Mouse (Mus musculus) bone marrow, adult 2 months (tissue): ENCODE measurements around the gene Ssbp3. TPM values are rescaled to one million over a fixed set of nuclear protein-coding genes. Genes with fewer than 3 reads are reported as not detected.

Source experiments
- H3K27ac ChIP-seq: fragments of 200-500 bp; 2 replicates; pipeline ENCODE4 v1.5.1; 2012; ENCODE audit warnings: low read depth, mild to moderate bottlenecking, control low read depth, inconsistent platforms, low read length; ENCODE audit not compliant: control insufficient read depth, poor library complexity, insufficient read depth
- H3K4me1 ChIP-seq: fragments of 200-500 bp; 2 replicates; pipeline ENCODE4 v1.6.1; 2011; ENCODE audit warnings: low read length; ENCODE audit not compliant: control insufficient read depth, insufficient read depth
- H3K4me3 ChIP-seq: fragments of 200-500 bp; replicated peaks from 2 replicates; pipeline ENCODE3; 2011; ENCODE audit warnings: mild to moderate bottlenecking, low read depth, low read length, control low read depth; ENCODE audit not compliant: control insufficient read depth
- CTCF ChIP-seq: fragments of 200-500 bp; IDR thresholded peaks from 2 replicates; pipeline ENCODE4 v1.5.1; 2011; ENCODE audit warnings: low read length, control low read depth; ENCODE audit not compliant: control insufficient read depth, insufficient read depth
- POLR2A ChIP-seq: fragments of 200-500 bp; IDR thresholded peaks from 2 replicates; pipeline ENCODE4 v1.6.1; 2011; ENCODE audit warnings: low read depth, mild to moderate bottlenecking, control low read depth, low read length, borderline replicate concordance; ENCODE audit not compliant: control insufficient read depth
- WGBS: fragments of 180-500 bp; shearing (Covaris S2); methylation state at CpG from one replicate; pipeline ENCODE4 v1.1.7; 2018; 5-methylcytosine and 5-hydroxymethylcytosine counted together
- polyA plus RNA-seq: library from polyadenylated mRNA; stranded (reverse); fragments of >200 nt; gene quantifications from 2 replicates; pipeline ENCODE4 v1.2.4, GENCODE M21; 2011; ENCODE audit warnings: low replicate concordance; ENCODE audit not compliant: missing spikeins, insufficient read depth, insufficient read length

The Ssbp3 gene
- polyA plus RNA-seq, 1 experiment: 84.3 TPM

DNA sequence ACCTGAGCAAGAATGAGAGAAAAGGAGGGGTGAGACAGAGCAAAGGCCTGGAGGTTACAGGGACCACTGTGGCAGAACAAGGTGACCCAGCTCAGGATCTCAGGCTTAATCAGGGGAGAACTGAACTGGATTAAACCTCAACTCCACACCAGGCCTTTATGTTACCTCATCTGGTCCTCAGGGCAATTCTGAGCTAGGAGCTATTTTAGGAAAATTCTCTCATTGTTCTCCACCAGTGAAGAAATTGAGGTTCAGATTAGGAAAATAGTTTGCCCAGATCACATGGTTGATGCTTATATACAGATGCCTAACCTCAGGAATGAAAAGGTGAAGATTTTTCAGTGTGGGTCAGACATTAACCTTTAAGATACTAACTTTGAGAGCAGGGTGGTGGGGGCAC lies 169.2 kb downstream of the Ssbp3 start:
- H3K27ac ChIP-seq: no peak overlapping the region
- no peak for TF ChIP-seq POLR2A
- TF ChIP-seq CTCF: no peak
- peaks cover 2% of the 10 kb centered on the region; the same call in 1 of the 2 replicates for H3K4me1 ChIP-seq
- no peak overlapping the region for H3K4me3 ChIP-seq

DNA sequence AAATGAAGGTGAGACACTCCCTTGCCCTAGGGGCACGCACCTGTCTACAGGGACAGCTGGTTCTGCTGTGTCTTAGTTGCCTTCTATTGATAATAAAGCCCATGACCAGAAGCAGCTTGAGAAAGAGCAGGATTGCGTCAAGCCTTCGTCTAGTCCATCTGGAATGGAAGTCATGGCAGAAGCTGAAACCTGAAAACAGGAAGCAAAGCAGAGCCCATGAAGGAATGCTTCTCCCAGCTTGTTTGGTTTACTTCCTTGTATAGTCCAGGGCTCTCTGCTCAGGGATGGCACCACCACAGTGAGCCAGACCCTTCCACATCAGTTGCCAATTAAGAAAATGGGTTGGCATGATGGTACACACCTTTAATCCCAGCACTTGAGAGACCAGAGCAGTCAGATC lies 171.7 kb downstream of the Ssbp3 start:
- peaks cover 2% of the 10 kb centered on the region; the same call in 1 of the 2 replicates for H3K4me1 ChIP-seq
- H3K27ac ChIP-seq: no peak overlapping the region
- TF ChIP-seq CTCF (no peak), POLR2A (no peak)
- no peak overlapping the region for H3K4me3 ChIP-seq
- 46% methylated on average over 3 of the region's 3 CpGs for WGBS

DNA sequence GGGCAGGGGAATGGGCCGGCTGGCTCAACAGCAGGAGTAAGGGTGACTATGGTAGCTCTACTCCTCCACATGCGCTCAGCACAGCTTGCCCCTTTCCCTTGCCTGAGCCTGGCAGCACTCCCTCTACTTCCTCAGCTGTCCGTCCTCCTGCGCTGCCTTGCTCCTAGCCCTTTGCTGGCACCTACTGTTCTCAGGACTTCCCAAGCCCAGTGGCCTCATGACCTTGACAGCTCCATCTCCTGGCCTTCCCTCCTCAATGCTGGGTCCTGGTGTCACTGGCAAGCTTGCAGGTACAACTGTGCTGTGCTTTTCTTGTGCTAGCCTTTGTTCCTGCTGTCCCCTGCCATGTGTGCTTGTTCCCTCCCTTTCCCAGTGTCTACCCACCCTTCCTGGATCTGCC lies 172.6 kb downstream of the Ssbp3 start:
- peaks cover 2% of the 10 kb centered on the region; the same call in 1 of the 2 replicates for H3K4me1 ChIP-seq
- WGBS: 85% methylated on average over 4 of the region's 4 CpGs
- no peak overlapping the region for H3K27ac ChIP-seq
- TF ChIP-seq POLR2A: no peak
- no peak for TF ChIP-seq CTCF
- no peak overlapping the region for H3K4me3 ChIP-seq

DNA sequence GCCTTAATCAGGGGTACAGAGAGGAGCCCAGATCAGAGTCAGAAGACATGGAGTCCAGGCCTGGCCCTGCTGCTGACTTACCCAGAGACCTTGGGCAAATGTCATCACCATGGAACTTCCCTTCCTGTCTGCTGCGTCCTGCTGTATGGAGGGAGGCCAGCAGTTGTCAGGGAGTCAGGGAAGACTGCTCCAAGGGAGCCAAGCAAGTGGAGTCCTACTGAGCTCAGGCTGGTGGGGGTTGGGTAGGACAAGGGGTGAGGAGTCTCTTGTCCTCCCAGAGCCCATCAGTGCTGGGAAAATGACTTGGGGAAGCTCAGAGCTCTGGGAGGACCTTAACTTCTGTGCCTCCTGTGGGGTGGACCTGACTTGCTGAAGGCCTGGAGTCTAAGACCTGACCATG lies 173.8 kb downstream of the Ssbp3 start:
- TF ChIP-seq POLR2A: no peak
- 60% methylated on average over 1 of the region's 1 CpGs for WGBS
- Histone ChIP-seq H3K4me3 (no peak overlapping the region), H3K27ac (no peak overlapping the region), H3K4me1 (peaks cover 2% of the 10 kb centered on the region; the same call in 1 of the 2 replicates)

DNA sequence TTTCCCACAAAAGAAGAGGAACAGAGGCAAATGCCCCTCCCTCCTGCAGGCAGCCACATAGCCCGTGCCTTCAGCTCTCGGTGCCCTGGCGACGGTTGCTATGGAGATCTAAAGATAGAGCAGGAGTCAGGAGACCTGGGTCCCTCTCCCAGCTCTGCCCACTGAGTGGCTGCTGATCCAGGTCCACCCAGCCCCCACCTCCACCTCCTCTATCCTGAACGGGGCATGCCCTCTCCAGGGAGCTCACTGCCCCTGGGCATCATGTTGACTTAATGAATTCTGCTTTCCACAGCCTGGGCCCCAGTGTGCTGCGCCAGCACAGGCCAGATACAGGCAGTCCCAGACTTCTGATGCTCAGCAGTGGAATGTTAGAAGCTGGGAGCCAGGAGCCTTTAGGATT lies 174.4 kb downstream of the Ssbp3 start:
- Histone ChIP-seq H3K4me3 (no peak overlapping the region), H3K27ac (no peak overlapping the region), H3K4me1 (peaks cover 2% of the 10 kb centered on the region; the same call in 1 of the 2 replicates)
- 56% methylated on average over 6 of the region's 6 CpGs for WGBS
- no peak for TF ChIP-seq CTCF
- TF ChIP-seq POLR2A: no peak

DNA sequence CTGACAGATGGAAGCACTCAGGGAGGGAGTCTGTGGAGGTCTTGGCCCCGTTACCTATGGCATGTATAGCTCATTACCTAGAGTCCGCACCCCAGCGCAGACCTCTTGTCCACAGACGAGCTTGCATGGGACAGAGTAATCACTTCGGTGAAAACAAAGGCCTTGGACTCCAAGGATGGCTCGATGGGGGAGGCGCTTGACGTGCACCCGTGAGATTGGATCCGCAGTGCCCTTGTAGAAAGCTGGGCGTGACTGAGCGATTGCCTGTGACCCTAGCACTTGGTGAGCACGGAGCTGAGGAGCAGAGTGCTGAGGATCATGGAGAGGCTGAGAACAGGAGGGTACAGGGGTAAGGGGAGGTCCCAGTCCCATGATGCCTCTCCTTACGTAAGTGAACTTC lies 181.2 kb downstream of the Ssbp3 start:
- Histone ChIP-seq H3K4me1 (no peaks in the 10 kb centered on the region; the same call in 1 of the 2 replicates), H3K4me3 (no peak overlapping the region), H3K27ac (no peak overlapping the region)
- TF ChIP-seq CTCF: no peak
- no peak for TF ChIP-seq POLR2A
- 84% methylated on average over 14 of the region's 14 CpGs for WGBS

DNA sequence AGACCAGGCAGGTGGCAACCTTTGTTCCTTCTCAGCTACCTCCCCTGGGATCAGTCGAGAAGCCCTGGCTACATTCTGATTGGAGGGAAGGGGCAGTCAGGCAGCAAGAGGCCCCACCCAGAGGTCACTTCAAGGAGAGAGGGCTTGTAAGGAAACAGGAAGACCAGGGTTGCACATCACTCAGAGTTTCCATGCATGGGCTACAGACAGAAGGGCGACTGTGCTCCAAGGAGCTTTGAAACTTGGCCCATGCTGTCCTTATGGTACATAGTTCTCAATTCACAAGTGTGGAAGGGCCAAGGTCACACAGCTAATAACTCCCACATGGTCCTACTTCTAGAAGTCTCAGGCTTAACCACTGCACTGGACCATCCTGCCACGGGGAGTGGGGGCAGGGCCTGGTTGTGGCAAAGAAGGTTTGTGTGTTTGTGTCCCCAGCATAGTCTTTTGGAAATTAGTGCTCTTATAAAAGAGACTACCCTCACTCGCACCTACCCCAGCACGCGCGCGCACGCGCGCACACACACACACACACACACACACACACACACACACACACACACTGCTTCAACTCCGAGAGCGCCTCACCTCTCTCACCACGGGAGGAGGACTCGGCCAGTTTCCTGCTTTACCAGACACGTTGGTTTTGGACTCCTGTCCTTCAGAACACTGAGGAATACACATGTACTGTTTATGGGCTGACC lies 184.1 kb downstream of the Ssbp3 start:
- 67% methylated on average over 16 of the region's 16 CpGs for WGBS
- TF ChIP-seq CTCF: no peak
- TF ChIP-seq POLR2A: no peak
- no peaks in the 10 kb centered on the region; the same call in 1 of the 2 replicates for H3K4me1 ChIP-seq
- H3K27ac ChIP-seq: no peak overlapping the region
- no peak overlapping the region for H3K4me3 ChIP-seq

DNA sequence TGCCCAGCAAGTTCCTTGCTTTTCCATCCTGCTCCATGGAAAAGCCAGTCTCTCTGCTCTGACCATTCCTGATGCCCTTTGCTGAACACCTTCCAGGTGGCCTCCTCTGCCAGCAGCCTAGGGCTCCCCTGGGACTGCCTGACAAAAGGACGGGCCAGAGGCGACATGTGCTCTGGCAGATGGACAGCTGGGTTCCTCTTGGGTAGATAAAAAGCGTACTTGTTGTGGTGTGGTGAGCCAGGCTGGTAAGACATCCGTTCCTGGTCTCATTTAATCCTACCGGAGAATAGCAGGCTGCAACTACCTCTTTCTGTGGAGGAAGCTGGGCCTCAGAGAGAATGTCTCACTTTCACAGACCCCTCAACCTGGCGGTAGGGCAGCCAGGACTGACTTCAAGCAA lies 185.5 kb downstream of the Ssbp3 start:
- under 1% methylated on average over 6 of the region's 6 CpGs for WGBS
- Histone ChIP-seq H3K27ac (no peak overlapping the region), H3K4me1 (no peaks in the 10 kb centered on the region; the same call in 1 of the 2 replicates), H3K4me3 (no peak overlapping the region)
- TF ChIP-seq POLR2A: no peak
- TF ChIP-seq CTCF: no peak
